Mouse (Mus musculus) liver, postnatal 0 days (tissue): Measurements from ENCODE around the gene Mrps7.

Experiments
- CTCF ChIP-seq: sonication (generic); IDR thresholded peaks from 2 replicates; pipeline ENCODE4 v1.5.1; 2016; ENCODE audit warnings: antibody characterized with exemption, low read depth
- EP300 ChIP-seq: IDR thresholded peaks from 2 replicates; pipeline ENCODE4 v1.6.1; 2016; ENCODE audit warnings: antibody characterized with exemption, low read depth, mild to moderate bottlenecking

- TF ChIP-seq CTCF (no peak), EP300 (no peak)
Measured at GRCm38 (mm10) chr11:115628465-115629101, 24.9 kb downstream of the Mrps7 start.
